Mouse (Mus musculus) A20 (cell line): ENCODE measurements around the gene Pdcd5.
A peak's percentile ranks its signal among the peaks of the same experiment; 100 is the strongest.

Source experiments
- DNase-seq: peaks from one replicate; pipeline ENCODE4 v3.0.0-alpha.2; 2011; ENCODE audit warnings: low read depth, low spot score

Pdcd5 gene

DNA sequence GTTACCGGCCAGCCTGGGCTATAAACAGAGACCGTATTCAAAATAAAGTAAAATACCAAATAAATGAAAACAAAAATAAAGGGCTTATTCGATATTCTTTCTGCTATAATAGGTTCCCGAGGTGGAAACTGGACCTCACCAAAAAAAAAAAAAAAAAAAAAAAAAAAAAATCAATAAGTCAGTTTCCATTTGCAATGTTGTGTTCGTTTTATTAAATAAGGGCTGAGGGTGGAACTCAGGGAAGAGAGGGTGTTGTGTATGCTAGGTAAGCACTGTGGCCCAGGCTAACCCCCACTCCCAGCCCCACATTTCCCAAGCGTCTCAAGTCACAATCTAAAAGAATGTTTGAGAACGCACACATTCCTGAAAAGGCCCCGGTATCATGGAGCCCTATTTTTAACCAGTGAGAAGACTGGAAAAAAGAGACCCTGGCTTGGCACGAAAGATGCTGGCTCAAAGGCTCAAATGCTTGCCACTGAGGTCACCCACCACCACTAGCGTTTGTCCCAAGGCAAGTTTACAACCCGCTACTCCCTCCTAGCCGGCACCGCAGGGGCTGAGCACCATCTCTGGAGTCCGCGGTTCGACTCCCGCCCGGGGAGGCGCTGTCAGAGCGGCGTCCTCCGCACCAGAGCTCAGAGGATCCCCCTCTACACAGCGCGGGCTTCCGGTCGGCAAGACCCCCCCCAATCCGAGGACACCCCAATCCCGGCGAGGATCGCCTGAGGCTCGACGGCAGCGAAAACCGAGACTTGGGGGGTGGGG lies 822 bp downstream of the Pdcd5 start:
- peak; percentile 63 for DNase-seq

DNA sequence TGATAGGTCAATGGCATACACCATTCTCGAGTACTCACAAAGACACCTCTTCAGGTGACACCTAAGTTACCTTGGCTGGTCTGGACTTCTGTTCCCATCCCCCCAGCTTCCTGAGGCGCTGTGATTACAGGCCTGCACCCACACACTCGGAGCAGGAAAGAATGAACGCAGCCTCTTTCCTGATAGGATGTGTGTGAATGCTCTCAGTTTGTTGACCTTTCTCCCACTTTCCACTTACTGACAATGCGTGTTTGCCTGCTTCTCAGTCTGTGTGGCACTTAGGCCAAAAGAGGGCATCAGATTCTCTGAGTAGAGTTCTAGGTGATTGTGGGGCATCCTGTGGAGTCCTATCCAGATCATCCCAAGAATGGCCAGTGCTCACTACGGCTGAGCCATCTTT lies 7.2 kb downstream of the Pdcd5 start:
- no peak for DNase-seq

DNA sequence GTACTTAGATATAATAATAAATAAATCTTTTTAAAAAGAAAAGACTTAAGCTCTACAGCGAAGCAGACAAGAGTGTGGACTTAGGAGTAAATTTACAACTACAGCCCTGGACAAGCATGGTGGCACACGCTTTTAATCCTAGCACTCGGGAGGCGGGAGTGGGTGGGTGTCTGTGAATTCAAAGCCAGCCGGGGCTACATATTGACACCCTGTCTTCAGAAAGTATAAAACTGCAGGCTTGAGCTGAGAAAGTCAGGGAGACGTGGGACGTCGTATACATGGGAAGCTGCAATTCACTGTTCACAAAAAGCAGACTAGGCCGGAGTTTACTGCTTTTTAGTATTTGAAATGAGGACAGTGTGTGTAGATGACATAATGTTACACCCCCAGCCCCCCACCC lies 10.4 kb downstream of the Pdcd5 start:
- no peak for DNase-seq

DNA sequence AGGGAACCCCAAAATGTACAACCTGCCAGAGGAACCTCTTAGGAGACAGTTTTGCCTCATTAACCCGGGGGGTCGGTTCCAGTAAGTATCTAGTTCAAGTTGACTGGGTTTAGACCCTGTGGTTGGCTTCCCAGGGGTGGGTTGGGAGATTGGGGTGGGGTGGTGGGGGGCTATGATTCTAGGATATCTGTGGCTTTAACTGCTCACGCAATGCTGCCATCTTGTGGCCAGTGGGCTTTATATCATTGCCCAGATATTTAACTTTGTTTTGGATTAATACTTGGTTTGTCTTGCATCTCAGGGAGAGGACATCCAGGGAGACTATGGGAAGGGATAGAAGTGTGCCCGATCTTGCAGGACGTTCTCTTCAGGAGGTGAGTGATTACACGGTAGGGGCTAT lies 11.1 kb downstream of the Pdcd5 start:
- peak; percentile 40 for DNase-seq

DNA sequence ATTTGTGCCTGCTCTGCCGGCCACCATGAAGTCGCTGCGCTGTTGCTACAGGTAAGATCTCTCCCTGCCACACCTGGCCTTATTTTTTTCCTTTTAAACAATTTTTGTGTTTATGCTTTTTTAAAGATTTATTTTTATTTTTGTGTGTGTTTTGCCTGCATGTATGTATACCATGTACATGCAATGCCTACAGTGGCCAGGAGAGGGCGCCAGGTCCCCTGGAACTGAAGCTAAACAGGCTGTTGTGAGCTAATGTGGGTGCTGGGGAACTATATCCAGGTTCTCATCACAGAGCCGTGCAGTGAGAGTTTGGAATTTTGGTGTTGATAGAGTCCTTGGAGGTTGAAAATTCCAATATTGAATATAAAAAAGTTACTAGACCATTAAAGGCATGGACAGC lies 18.8 kb downstream of the Pdcd5 start:
- DNase-seq: peak; percentile 58

DNA sequence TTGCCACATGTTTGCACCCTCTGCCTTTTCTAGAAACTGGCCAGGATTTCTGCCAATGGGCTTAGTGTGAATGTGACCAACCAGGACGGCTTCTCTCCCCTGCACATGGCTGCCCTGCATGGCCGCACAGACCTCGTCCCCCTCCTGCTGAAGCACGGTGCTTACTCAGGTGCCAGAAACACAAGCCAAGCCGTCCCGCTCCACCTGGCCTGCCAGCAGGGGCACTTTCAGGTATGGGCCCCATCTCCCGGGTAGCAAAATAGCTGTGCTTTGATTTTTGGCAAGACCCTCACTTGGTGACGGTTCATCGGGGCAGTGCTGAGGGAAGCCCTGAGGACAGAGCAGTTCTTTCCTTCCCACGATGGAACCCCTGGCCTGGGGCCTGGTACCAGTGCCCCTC lies 19.9 kb downstream of the Pdcd5 start:
- no peak for DNase-seq

DNA sequence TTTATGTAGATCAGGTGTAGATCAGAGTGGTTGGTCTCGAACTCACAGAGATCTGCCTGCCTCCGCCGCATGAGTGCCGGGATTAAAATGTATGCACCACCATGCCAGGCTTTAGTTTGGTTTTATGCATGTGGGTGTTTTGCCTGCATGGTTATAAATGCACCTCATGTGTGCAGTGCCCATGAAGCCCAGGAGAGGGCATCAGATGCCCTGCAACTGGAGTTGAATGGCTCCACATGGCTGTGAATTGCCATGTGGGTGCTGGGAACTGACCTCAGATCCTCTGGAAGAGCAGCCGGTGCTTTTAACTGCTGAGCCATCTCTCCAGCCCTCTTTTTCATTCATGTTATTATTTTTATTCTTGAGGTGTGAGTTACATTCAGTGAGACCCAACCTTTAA lies 21.3 kb downstream of the Pdcd5 start:
- DNase-seq: no peak

DNA sequence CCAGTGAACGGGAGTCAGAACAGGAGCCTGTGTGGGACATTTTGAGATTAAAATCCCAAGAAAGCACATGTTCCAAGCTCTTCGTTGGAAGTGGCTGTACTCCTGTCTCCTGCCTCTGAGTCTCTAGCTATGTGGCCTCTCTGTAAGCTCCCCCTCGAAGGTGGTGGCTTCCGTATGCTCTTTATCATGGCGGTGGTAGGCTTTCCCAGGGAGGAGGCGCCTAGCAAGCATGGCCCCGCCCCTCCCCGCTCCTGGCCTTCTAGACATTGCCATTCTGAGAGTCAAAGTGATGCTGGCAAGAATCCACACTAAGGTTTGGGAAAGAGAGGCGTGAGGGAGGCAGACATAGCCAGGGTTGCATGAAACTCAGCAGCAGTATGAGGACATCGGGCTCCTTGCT lies 24.7 kb downstream of the Pdcd5 start:
- DNase-seq: no peak

DNA sequence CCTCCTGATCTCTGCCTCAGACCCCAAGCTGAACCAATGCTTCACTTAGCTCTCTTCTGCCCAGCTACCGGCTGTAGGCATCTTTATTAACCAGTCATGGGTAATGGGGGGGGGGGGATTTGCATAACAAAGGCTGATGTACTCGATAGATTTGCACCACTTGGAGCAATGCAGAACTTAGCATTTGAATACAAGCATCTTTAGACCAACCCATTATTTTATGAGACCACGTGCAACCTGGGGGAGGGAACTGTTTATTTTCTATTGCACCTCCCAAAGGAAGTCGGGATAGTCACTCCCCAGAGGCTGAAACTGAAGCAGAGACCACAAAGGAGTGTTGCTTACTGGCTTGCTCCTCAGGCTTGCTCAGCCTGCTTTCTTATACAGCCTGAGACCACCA lies 29.8 kb downstream of the Pdcd5 start:
- DNase-seq: no peak

DNA sequence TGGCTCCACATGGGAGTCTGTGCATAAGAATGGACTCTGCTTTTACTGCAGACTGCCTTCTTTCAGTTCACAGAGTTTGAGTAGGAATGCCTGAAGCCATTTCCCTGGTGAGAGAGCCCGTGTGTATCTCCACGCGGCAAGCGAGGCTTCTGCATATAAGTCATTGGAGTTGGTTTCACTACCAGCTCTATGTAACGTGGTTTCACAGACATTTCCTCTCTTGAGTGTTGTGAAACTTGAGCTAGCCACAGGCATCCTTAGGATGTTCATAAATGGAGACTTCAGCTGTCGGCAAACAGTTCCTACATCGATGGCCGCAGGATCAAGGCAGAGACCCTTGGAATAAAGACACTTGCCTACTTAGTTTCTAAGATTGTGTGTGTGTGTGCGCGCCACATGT lies 38.1 kb downstream of the Pdcd5 start:
- no peak for DNase-seq

DNA sequence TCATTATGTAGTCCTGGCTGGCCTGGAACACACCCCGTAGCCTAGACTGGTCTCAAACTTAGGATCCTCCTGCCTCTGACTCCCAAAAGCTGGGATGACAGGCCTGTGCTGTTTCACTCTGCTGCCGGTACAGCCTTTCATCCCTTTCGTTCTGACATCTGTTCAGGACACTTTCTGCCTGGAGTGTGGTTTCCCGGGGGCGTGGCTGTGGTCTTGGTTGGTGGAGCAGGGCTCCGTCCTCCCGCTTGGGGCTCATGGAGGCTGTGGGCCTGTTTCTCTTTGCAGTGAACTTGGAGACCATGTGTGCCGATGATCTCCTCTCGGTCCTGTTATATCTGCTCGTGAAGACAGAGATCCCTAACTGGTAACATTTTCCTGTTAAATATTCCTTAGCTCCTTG lies 40.5 kb downstream of the Pdcd5 start:
- no peak for DNase-seq

DNA sequence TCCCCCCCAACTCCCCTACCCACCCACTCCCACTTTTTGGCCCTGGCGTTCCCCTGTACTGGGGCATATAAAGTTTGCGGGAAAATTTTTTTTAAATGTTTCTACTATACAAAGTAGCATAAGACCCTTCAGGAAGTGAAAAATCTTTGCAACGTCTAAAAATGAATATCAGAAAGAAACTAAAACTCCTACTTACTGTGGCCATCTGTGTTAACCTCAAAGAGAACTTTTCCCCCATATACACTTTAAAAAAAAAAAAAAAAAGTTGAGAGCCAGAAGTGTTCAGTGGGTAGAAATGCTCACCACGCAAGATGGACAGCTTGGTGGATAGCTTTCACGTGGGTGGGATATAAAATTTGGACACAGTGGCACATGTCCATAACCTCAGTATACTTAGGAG lies 44.6 kb downstream of the Pdcd5 start:
- peak; percentile 15 for DNase-seq

DNA sequence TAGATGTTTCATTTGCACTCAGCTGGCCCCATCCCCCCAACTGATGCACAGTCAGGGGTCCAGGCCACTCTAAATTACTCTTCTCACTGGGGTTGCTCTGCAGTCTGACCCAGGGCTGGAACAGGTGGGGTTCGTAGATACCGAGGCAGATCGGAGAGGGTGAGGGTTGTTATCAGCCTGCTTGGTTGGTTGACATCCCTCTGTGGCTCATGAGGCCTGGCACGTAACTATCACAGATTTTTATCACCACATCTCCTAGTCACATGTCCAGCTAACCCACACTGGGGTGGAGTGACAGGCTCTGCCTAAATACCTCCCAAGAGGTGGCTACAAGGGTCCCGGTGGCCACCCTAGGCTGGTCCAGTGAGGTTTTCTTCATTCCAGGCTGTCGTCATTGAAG lies 46.2 kb downstream of the Pdcd5 start:
- no peak for DNase-seq

DNA sequence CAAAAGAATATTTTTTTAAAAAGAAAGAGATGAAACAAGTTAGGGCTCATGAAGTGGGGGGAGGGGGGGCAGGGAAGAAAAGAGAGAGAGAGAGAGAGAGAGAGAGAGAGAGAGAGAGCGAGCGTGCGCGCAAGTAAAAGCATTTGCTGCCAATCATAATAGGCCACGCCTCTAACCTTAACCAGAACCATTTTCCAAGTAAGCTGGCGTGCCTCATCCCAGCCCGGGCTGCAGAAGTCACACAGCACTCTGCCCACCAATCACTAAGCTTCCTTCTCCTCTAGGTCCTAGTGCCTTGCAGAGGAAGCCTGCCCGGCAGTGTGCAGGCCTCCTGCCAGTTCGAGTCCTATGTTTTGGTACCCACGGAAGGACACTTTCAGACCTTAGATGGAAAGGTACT lies 47.3 kb downstream of the Pdcd5 start:
- DNase-seq: no peak

DNA sequence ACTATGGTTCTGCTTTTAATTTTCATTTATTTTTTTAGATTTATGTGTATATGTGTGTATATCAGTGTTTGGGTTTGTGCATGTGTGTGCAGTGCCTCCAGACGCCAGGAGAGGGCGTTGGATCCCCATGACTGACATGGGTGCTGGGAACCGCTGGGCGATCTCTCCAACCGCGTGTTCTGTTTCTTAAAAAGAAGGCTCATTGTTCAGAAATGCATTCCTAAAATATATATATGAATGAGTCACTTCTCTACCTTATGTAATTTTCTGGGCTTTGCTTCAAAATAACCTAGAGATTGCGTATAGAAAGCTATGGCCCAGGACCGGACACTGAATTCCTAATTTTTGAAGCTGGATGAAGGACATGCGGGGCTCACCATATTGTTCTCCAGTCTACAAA lies 47.8 kb downstream of the Pdcd5 start:
- DNase-seq: no peak

DNA sequence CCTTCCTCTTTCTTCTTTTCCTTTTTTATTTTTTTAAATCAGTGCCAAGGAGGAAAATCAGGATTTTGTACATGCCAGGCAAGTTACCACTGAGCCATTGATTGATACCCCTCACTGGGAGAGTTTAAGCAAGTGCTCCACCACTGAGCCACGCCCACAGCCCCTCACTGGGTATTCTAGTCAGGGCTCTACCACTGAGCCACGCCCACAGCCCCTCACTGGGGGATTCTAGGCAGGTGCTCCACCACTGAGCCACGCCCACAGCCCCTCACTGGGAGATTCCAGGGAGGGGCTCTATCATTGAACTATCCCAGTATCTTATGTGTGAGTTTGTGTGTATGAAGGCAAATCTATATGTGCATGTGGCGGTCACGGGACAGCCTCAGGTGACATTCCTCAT lies 53.0 kb downstream of the Pdcd5 start:
- no peak for DNase-seq
